Mouse (Mus musculus): ENCODE results near the gene Scgn.

Scgn gene

DNA sequence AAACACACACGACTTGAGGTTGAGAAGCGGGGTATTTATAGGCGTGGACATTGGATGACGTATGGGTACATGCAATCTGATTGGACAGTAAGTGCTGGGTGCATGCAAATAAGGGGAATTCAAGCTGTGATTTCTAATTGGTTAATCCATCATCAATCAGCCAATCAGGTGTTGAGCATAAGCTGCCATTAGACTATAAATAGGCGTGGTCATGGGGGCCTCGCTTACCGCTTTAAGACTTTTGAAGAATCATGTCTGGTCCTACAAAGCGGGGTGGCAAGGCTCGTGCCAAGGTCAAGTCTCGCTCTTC is 56.8 kb downstream of the Scgn start, which contains the start of gene Hist1h2aa:
Hist1h2aa (plus strand) TSS at position 252 of the 310 bp plus-strand sequence.
- no peak for DNase-seq

DNA sequence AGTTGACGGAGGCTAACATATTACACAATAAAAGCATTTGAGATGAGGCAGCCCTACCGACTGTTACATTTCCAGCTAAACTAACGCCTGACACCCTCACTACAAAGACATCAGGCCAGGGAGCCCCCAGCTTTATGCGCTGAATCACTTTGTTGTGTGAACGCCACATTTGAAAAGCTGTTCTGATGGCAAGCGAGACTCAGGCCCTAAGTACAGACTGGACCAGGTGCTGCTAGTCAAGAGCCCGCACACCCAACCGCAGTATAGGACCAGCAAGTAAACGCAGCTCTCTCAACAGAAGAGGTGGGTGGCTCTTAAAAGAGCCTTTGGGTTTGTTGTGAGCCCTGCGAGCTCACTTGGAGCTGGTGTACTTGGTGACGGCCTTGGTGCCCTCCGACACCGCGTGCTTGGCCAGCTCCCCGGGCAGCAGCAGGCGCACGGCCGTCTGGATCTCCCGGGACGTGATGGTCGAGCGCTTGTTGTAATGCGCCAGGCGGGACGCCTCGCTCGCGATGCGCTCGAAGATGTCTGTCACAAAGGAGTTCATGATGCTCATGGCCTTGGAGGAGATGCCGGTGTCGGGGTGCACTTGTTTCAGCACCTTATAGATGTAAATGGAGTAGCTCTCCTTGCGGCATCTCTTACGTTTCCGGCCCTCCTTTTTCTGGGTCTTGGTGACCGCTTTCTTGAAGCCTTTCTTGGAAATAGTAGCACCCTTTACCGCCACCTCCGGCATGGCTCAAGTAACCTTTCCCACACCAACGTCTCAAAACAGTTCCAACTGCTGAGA is 57.4 kb downstream of the Scgn start, which contains the start of gene Hist1h2ba:
Hist1h2ba (minus strand) TSS at position 736 of the 790 bp plus-strand sequence.
- no peak for DNase-seq

DNA sequence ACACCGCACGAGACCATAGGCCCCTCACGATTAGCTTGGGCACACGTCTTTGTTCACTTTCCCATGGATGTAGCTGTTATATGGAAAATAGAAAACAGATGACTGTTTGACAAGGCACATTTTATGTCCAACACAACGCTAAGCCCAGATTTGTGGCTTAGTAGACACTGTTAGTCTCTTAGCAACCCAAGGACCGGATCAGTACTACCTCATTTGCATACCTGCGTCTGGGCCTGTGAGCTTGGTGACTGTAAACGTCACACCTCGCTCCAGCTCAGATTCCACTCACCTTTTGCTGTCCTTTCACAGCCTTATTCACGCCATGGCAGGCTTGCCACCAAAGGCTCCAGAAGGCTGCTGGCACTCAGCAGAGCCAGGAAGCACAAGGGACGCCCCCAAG is 60.1 kb downstream of the Scgn start:
- DNase-seq: no peak

DNA sequence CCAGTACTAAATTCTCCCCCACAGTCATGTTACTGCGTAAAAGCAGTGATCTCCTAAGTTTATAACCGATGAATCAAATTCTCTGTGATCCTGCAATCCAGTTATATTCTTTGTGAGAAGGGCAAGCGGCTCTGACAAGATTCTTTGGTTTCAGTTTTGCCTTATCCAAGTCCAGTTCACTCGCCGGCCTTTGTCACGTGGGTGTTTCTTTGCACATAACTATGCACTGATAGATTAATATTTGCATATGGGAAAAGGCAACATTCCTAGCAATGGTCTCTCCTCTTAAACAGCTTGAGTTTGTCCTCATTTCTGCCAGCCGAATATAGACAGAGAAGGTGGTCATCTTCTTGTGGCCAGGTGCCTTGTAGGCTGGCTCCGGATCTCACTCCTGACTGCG is 60.6 kb downstream of the Scgn start:
- DNase-seq: no peak

DNA sequence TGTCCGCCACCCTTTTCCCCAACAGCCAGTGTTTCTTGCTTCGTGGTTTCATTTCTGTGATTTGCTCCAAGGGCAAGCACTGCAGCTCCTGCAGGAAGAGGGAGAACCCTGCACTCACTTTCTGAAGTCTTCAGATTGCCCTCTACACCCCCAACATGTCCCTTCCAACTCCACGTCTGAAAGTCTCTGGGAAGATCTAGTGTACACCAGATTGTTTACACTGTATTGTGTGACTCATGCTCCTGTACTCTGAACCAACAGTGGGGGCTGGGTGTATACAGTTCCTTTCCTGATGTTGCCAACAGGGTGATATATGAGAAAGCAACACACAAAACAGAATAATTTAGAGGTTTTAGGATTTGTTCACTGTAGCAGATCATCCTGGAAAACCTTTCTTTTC is 62.4 kb downstream of the Scgn start:
- DNase-seq: no peak

DNA sequence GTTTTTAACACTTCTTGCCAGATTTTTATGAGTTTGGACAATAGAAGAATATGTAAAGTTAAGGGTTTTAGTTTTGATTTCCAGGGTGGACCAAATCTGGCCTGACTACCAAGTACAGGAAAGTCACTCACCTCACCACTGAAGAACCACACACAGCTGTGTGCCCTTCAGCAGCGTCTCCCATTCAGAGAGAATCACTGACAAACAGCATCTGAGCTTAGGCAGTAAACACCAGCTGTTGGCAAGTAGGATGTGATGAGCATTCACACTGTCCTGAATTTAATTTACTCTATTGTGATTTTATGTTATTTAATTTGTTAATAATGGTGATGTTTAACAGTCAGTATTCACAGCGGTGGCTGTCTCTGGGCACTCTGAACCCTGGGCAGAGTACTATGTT is 65.2 kb downstream of the Scgn start:
- DNase-seq: no peak

DNA sequence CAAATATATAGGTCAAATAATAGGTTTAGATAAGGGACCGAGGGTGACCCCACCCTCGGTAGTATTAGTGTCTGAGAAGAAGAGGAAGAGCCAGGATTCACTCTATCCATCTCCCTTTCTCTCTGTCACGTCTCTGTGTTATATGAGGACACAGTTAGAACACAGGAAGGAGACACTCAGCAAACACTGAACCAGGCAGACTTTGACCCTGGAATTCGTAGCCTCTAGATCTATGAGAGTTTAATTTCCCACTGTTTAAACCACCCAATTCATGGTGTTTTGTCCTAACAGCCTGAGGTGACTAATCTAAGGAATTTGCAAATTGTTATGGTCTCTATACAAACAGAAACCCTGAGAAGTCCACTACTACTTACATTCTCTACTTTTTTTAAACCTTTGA is 73.3 kb downstream of the Scgn start:
- DNase-seq: peak; percentile 27

DNA sequence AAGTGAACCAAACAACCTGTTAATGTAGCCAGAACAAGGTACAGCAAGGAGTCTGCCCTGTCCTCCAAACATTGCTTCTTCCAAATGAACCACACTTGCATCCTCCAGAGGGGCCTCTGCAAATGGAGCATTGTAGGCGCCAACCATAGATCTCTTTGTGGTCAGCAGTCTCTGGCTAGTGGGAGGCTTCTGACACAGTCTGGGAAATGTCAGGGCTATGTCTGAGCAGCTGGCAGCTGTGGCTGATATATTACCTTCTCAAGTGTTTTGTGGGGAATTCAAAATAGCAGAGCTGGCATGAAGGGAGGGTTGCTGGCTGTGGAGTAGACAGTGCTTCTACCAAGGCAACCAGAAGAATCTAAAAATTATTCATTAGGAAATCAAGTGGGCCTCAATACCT is 74.9 kb downstream of the Scgn start:
- no peak for DNase-seq

DNA sequence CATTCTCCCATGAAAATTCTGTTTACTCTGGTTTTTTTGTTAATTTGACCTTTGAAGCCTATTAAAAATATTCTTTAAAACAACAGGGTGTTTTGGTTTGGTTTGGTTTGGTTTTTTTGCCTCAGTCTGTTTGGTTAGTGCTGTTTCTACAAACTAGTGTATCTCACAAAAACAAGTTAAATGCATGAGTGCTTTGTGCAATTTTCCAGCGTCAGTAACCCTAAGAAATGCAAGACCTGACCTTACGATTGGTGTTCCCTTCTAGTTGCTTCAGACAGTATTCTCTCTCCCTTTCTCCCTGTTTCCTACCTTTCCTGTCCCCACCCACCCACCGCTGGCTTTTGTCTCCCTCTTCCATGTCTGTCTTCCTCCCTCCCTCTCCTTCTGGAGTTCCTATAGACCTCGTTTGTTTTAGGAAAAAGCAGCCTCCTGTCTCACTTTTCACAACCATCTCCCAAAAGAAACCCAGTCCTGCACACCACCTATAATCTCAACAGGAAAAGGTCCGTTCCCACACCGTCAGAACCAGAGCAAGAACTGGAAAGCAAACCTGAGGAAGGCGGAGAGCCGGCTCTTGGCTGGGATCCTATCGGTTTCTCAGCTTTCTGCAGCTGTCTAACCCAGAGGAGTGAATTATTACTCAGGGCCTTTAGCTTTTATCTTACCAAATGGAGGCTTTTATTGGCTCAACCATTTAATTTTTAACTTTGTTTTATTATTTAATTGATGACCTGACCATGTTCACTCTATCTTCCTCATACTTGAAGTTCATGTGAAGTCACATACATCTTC is 76.4 kb downstream of the Scgn start, which contains the start of gene Slc17a4:
Slc17a4 (minus strand) TSS at position 634 of the 792 bp plus-strand sequence.
- DNase-seq: peak; percentile 28

DNA sequence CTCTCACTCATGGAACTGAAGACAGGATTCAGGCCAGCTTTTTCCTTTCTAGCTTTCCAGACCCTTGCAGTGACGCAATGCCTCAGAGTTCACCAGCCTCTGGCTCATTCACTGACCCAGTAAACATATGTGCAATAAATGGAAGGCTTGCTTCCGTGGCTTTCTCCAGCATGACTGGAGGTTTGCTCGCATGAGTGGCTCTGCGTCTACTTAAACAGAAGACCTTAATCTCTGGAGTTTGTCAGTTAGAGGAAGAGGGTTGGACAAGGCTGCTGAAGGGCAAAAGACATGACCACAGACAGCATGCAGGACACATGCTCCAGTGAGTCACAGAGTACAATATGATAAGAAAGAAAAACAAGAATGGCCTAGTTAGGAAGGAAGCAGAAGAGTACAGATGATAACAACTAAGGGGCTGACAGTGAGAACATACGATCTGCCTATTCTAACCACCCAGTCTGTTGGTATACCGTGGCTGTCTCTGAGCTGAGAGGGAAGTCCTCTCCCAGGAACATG is 77.2 kb downstream of the Scgn start:
- DNase-seq: peak; percentile 54

DNA sequence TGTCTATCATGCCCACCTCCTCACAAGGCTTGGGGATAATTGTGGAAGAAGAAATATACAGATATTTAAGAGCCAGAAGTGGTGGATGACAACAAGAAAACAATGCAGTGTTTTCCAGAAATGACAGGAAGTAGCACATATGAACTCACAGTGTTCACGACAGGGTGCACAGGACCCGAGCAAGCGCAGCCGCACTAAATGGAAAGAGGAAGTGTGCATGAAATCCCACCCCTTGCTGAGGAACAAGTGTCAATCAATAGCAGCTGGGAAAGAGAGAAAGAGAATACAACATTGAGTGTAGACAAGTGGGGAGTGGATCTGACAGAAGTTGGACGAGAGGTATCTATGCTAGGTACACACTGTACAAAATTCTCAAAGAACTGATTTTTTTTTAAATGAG is 79.7 kb downstream of the Scgn start:
- no peak for DNase-seq

DNA sequence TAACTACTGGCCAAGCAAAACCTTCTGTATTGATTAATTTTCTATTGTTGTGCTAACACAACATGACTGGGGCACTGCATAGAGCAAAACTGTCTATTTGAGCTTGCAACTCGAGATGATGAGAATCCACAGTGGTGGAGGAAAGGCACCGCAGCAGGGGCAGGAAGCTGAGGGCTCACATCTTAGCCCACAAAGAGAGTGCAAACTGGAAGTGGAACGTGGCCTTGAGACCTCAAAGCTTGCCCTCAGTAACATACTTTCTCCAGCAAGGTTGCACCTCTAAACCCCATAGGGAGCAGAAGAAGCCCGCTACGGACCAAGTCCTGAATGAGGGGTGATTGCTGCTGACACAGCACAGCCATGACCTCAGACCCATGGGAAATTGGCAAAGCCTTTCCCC is 80.9 kb downstream of the Scgn start:
- no peak for DNase-seq

DNA sequence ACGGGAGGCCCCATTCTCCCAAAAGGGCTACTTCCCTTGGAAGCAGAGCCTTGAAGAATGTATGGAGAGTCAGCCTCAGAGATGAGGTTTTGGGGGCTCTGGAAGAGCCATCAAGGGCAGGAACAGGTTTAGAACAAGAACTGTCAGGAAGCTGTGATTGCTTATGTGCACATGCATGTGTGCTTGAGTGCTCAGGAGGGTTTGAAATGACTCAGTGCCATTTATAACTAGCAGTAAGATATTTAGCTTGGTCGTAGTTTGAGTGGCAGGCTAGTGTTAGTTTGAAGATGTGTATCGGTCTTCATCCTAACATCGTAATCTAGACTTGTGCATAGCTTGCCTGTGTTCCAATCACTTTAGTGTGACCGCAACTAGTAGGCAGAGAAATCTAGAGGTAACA is 84.1 kb downstream of the Scgn start:
- DNase-seq: no peak

All from kidney, postnatal 14 days (tissue).